Mouse (Mus musculus): ENCODE measurements around the gene Cdhr3. TPM values are rescaled to one million over a fixed set of nuclear protein-coding genes. Genes with fewer than 3 reads are reported as not detected.

Gene Cdhr3
- total and polyA plus RNA-seq, 3 experiments, result 0.09 to 1.3 TPM; not detected in 1

DNA sequence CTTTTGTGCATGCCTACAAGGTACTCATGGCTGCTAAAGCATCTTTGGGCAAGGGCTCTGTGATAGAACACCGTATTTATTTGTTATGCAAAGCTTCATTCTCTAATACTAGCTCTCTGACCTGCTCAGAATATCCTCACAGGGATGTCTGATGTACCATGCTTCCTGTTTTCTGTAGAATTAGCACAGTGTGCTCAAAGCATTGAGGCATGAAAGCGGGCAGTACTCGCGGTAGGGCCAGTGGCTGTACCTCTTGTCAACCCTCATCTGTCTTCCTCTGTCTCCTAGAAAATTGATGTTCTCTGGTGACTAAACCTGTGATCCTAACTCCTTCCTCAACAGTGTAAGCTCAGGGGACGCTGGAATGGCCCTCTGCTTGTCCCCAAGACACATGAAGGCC is 98.6 kb downstream of the Cdhr3 start:
- Histone ChIP-seq H3K79me2 (replicated peaks; ENCODE audit: control insufficient read depth, extremely low read depth, insufficient read depth, poor library complexity, severe bottlenecking) (no peaks in the 10 kb centered on the region), H3K36me3 (replicated peaks in 1 of 2; ENCODE audit: control insufficient read depth in 1 of 2, insufficient read depth in 1 of 2, low read length in 1 of 2) (no peaks in the 10 kb centered on the region), H3K4me1 (ENCODE audit: control insufficient read depth in 1 of 2, insufficient read depth in 2 of 2) (peaks cover 8 to 46% of the 10 kb centered on the region in 2 experiments), H3K4me2 (ENCODE audit: insufficient read depth, low read depth, poor library complexity, severe bottlenecking) (no peak overlapping the region; the same call in 1 of the 2 replicates), H3K27me3 (replicated peaks) (no peaks in the 10 kb centered on the region), H3K9me3 (replicated peaks; ENCODE audit: low read length) (no peaks in the 10 kb centered on the region), H3K9ac (ENCODE audit: insufficient read depth, low read depth) (no peak overlapping the region), H3K27ac (ENCODE audit: insufficient read depth, low read depth) (no peak overlapping the region), H3K4me3 (replicated peaks in 1 of 3; ENCODE audit: low read depth in 2 of 3, low read length in 2 of 3, poor library complexity in 1 of 3) (no peak overlapping the region)
- DNase-seq (ENCODE audit: extremely low read depth), result peak; percentile 40
- TF ChIP-seq MXI1 (IDR thresholded peaks at IDR 0.05; ENCODE audit: low read depth, low read length) (no peak), ELF1 (IDR thresholded peaks at IDR 0.05; ENCODE audit: low read depth, low read length) (no peak)
- dilution Hi-C loops (cut with MboI; ENCODE audit: extremely low pct_ligation_motif_present, extremely low pct_unique_long_range_greater_than_20kb, low sequenced_read_pairs) (no loop called here), in situ Hi-C loops (cut with MboI; ENCODE audit: low pct_ligation_motif_present, low pct_unique_long_range_greater_than_20kb, low sequenced_read_pairs) (no loop called here)

GRCm38 (mm10) chr12:32989731-32990130 is 102.9 kb downstream of the Cdhr3 start:
- dilution Hi-C loops (cut with MboI; ENCODE audit: extremely low pct_ligation_motif_present, extremely low pct_unique_long_range_greater_than_20kb, low sequenced_read_pairs), result no loop called here
- Histone ChIP-seq H3K79me2 (replicated peaks; ENCODE audit: control insufficient read depth, extremely low read depth, insufficient read depth, poor library complexity, severe bottlenecking) (no peaks in the 10 kb centered on the region), H3K27ac (ENCODE audit: insufficient read depth, low read depth) (no peak overlapping the region), H3K4me1 (ENCODE audit: control insufficient read depth in 1 of 2, insufficient read depth in 2 of 2) (peaks cover 2 to 37% of the 10 kb centered on the region in 2 experiments; a peak in 3 of 4 replicates), H3K9me3 (replicated peaks; ENCODE audit: low read length) (peaks cover 5% of the 10 kb centered on the region), H3K4me2 (ENCODE audit: insufficient read depth, low read depth, poor library complexity, severe bottlenecking) (no peak overlapping the region), H3K4me3 (replicated peaks in 1 of 3; ENCODE audit: low read depth in 2 of 3, low read length in 2 of 3, poor library complexity in 1 of 3) (no peak overlapping the region), H3K27me3 (replicated peaks) (no peaks in the 10 kb centered on the region), H3K9ac (ENCODE audit: insufficient read depth, low read depth) (no peak overlapping the region), H3K36me3 (replicated peaks in 1 of 2; ENCODE audit: control insufficient read depth in 1 of 2, insufficient read depth in 1 of 2, low read length in 1 of 2) (no peaks in the 10 kb centered on the region)
- no peak for DNase-seq (ENCODE audit: extremely low read depth)
- in situ Hi-C loops (cut with MboI; ENCODE audit: low pct_ligation_motif_present, low pct_unique_long_range_greater_than_20kb, low sequenced_read_pairs), result no loop called here
- no peak for TF ChIP-seq MXI1 (IDR thresholded peaks at IDR 0.05; ENCODE audit: low read depth, low read length)
- no peak for TF ChIP-seq ELF1 (IDR thresholded peaks at IDR 0.05; ENCODE audit: low read depth, low read length)
- TF ChIP-seq MAZ (IDR thresholded peaks at IDR 0.05; ENCODE audit: low read depth, low read length), result no peak
- TF ChIP-seq POLR2AphosphoS2 (IDR thresholded peaks at IDR 0.05; ENCODE audit: low read depth, low read length), result no peak
- no peak for TF ChIP-seq MEF2A (IDR thresholded peaks at IDR 0.05; ENCODE audit: borderline replicate concordance, low read depth, low read length)
- no peak for TF ChIP-seq ETS1 (conservative IDR thresholded peaks at IDR 0.05; ENCODE audit: low read depth, low read length)
- no peak for TF ChIP-seq POLR2A (IDR thresholded peaks at IDR 0.05; ENCODE audit: low read depth, low read length)
- no peak for TF ChIP-seq BHLHE40 (IDR thresholded peaks at IDR 0.05; ENCODE audit: low read depth, low read length)
- no peak for TF ChIP-seq RCOR1 (conservative IDR thresholded peaks at IDR 0.05; ENCODE audit: low read depth, low read length)

DNA sequence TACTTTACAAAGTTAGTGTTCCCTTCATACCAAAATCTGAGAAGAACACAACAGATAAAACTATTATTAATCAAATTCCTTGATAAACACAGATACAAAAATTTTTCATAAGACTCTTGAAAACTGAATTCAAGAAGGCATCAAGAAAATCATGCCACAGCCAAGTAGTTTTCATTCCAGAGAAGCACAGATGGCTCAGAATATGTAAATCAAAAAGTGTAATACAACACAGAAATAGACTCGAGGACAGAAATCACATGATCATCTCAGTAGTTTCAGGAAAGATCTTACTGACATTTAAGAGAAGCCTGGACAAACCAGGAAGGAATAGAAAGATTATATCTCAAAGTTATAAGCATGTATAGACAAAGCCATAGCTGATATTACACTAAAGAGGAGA is 106.4 kb downstream of the Cdhr3 start:
- in situ Hi-C loops (cut with MboI; ENCODE audit: low pct_ligation_motif_present, low pct_unique_long_range_greater_than_20kb, low sequenced_read_pairs), result no loop called here
- dilution Hi-C loops (cut with MboI; ENCODE audit: extremely low pct_ligation_motif_present, extremely low pct_unique_long_range_greater_than_20kb, low sequenced_read_pairs), result no loop called here
- no peak for TF ChIP-seq TBP (conservative IDR thresholded peaks at IDR 0.05; ENCODE audit: low read depth, low read length)
- TF ChIP-seq MXI1 (IDR thresholded peaks at IDR 0.05; ENCODE audit: low read depth, low read length), result no peak
- no peak for TF ChIP-seq GABPA (IDR thresholded peaks at IDR 0.05; ENCODE audit: insufficient replicate concordance, low read depth, low read length)
- no peak for TF ChIP-seq TCF12 (IDR thresholded peaks at IDR 0.05; ENCODE audit: low read depth, low read length)
- TF ChIP-seq EP300 (IDR thresholded peaks at IDR 0.05; ENCODE audit: low read length), result no peak
- TF ChIP-seq ZKSCAN1 (IDR thresholded peaks at IDR 0.05; ENCODE audit: borderline replicate concordance, low read depth, low read length), result no peak

More for the DNA sequence above, 106.4 kb downstream of the Cdhr3 start:
- H3K9ac ChIP-seq (ENCODE audit: insufficient read depth, low read depth), result no peak overlapping the region
- no peaks in the 10 kb centered on the region for H3K36me3 ChIP-seq (replicated peaks in 1 of 2; ENCODE audit: control insufficient read depth in 1 of 2, insufficient read depth in 1 of 2, low read length in 1 of 2)
- no peak overlapping the region for H3K4me2 ChIP-seq (ENCODE audit: insufficient read depth, low read depth, poor library complexity, severe bottlenecking)
- no peak overlapping the region for H3K27ac ChIP-seq (ENCODE audit: insufficient read depth, low read depth)
- no peaks in the 10 kb centered on the region for H3K79me2 ChIP-seq (replicated peaks; ENCODE audit: control insufficient read depth, extremely low read depth, insufficient read depth, poor library complexity, severe bottlenecking)
- peaks cover 0 to 11% of the 10 kb centered on the region in 2 experiments; a peak in 2 of 4 replicates for H3K4me1 ChIP-seq (ENCODE audit: control insufficient read depth in 1 of 2, insufficient read depth in 2 of 2)
- DNase-seq (ENCODE audit: extremely low read depth), result peak; percentile 33
- peaks cover 12% of the 10 kb centered on the region for H3K9me3 ChIP-seq (replicated peaks; ENCODE audit: low read length)
- H3K27me3 ChIP-seq (replicated peaks), result no peaks in the 10 kb centered on the region
- no peak overlapping the region for H3K4me3 ChIP-seq (replicated peaks in 1 of 3; ENCODE audit: low read depth in 2 of 3, low read length in 2 of 3, poor library complexity in 1 of 3)

Other genes with a start within 250 kb of the Cdhr3 start
- 7.5 and 8.5 TPM in 2 replicates for gene Sypl, start 139.0 kb downstream of the Cdhr3 start, total RNA-seq (2012; rRNA removed)
- 25.8 and 29.1 TPM in 2 replicates for gene Sypl, start 139.0 kb downstream of the Cdhr3 start, total RNA-seq (2014; rRNA removed)
- 33.4 and 37.8 TPM in 2 replicates for gene Sypl, start 139.0 kb downstream of the Cdhr3 start, polyA plus RNA-seq (2012; ENCODE audit: insufficient read length, low read depth)
- gene Atxn7l1, start 54.8 kb upstream of the Cdhr3 start, total RNA-seq (2012; rRNA removed), result 8.6 and 9.7 TPM in 2 replicates
- gene Atxn7l1, start 54.8 kb upstream of the Cdhr3 start, total RNA-seq (2014; rRNA removed), result 8.2 and 9.0 TPM in 2 replicates
- gene Atxn7l1, start 54.8 kb upstream of the Cdhr3 start, polyA plus RNA-seq (2012; ENCODE audit: insufficient read length, low read depth), result 51.3 and 55.7 TPM in 2 replicates

Measured in CH12.LX (cell line).